Mouse (Mus musculus): ENCODE data around the gene Dgki. TPM values are rescaled to one million over a fixed set of nuclear protein-coding genes. Genes with fewer than 3 reads are reported as not detected.
A peak's percentile ranks its signal among the peaks of the same experiment; 100 is the strongest.

The Dgki gene
- polyA plus RNA-seq, 1 experiment from 2014 or later, result 0.56 TPM

DNA sequence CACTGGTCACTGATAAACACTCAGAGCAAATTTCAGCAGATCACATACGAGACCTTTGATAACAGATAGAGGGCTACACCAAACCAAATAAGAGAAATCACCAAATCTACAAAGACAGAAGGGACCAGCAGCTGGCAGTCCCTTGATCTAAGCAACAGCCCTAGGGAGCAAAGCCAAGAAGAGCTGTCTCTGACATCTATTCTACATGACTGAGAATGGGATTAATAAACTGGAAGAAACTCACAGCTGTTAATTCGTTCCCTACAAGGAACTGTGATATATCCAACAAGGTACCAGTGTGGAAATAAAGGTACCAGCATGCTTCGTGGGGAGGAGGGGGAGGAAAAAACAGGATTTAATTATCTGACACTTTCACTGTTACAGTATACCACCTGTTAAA, 349.3 kb downstream of the Dgki start:
- Histone ChIP-seq H3K27me3 (replicated peaks; ENCODE audit: low read depth, poor library complexity, severe bottlenecking) (no peaks in the 10 kb centered on the region), H3K27ac (replicated peaks) (no peak overlapping the region), H3K4me1 (no peaks in the 10 kb centered on the region), H3K9me3 (no peaks in the 10 kb centered on the region), H3K36me3 (replicated peaks) (no peaks in the 10 kb centered on the region), H3K4me3 (no peak overlapping the region)
- no peak for DNase-seq (ENCODE audit: low spot score)
- WGBS, result 78% methylated on average over 3 of the region's 3 CpGs

DNA sequence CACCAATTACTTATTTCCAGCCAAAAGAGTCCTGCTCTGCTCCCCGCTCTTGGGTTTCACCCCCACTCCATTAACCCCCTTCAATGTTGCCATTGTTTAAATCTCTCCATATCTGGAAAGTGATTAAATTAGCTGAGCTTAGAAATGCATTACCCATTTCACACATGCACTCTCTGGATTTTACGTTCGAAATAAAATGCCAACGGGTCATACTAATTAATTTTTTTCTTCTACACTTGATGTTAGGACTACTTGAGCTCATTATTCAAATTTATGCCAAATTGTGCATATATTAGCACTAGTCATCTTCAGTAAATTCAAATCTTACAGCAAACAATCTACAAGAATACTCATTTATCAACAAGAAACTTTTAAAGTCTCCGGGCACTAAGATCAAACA, 352.1 kb downstream of the Dgki start:
- WGBS, result 93% methylated on average over 5 of the region's 5 CpGs

DNA sequence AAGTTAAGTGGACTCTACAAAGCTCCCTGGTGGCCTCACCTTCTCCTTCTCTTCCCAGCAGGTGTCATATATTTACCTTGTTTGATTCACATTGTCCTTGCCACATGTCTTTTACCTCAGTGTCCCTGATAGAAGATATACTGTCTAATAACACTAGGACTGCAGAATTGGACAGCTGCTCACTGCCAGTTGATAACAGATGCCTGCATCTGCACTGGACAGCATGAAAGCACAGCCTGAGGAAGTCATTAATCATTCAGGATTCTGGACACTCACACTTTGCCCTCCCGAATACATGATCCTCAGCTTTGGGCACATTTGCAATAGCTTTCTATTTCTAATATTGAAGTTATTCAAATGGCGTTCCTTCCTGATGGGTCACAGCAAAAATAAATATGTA, 362.5 kb downstream of the Dgki start:
- H3K36me3 ChIP-seq (replicated peaks), result no peaks in the 10 kb centered on the region
- no peaks in the 10 kb centered on the region for H3K27me3 ChIP-seq (replicated peaks; ENCODE audit: low read depth, poor library complexity, severe bottlenecking)
- DNase-seq (ENCODE audit: low spot score), result no peak
- 79% methylated on average over 2 of the region's 2 CpGs for WGBS
- no peaks in the 10 kb centered on the region for H3K9me3 ChIP-seq
- H3K27ac ChIP-seq (replicated peaks), result no peak overlapping the region
- H3K4me3 ChIP-seq, result no peak overlapping the region
- no peaks in the 10 kb centered on the region for H3K4me1 ChIP-seq

More for the DNA sequence above, 352.1 kb downstream of the Dgki start:
- H3K4me3 ChIP-seq, result no peak overlapping the region
- H3K4me1 ChIP-seq, result no peaks in the 10 kb centered on the region
- H3K36me3 ChIP-seq (replicated peaks), result no peaks in the 10 kb centered on the region
- DNase-seq (ENCODE audit: low spot score), result no peak
- H3K27me3 ChIP-seq (replicated peaks; ENCODE audit: low read depth, poor library complexity, severe bottlenecking), result no peaks in the 10 kb centered on the region
- H3K9me3 ChIP-seq, result no peaks in the 10 kb centered on the region
- no peak overlapping the region for H3K27ac ChIP-seq (replicated peaks)

GRCm38 (mm10) chr6:36936816-36937215, 363.2 kb downstream of the Dgki start:
- no peak for DNase-seq (ENCODE audit: low spot score)
- H3K36me3 ChIP-seq (replicated peaks), result no peaks in the 10 kb centered on the region
- H3K27me3 ChIP-seq (replicated peaks; ENCODE audit: low read depth, poor library complexity, severe bottlenecking), result no peaks in the 10 kb centered on the region
- no peaks in the 10 kb centered on the region for H3K9me3 ChIP-seq
- H3K27ac ChIP-seq (replicated peaks), result no peak overlapping the region
- no peaks in the 10 kb centered on the region for H3K4me1 ChIP-seq
- H3K4me3 ChIP-seq, result no peak overlapping the region
- WGBS, result 88% methylated on average over 4 of the region's 4 CpGs

GRCm38 (mm10) chr6:36931473-36931872, 368.5 kb downstream of the Dgki start:
- peak; percentile 12 for DNase-seq (ENCODE audit: low spot score)
- peaks cover 4% of the 10 kb centered on the region; the same call in 1 of the 2 replicates for H3K4me1 ChIP-seq
- H3K4me3 ChIP-seq, result no peak overlapping the region
- no peaks in the 10 kb centered on the region for H3K36me3 ChIP-seq (replicated peaks)
- WGBS, result 55% methylated on average over 4 of the region's 4 CpGs
- no peak overlapping the region for H3K27ac ChIP-seq (replicated peaks)
- H3K27me3 ChIP-seq (replicated peaks; ENCODE audit: low read depth, poor library complexity, severe bottlenecking), result no peaks in the 10 kb centered on the region
- H3K9me3 ChIP-seq, result no peaks in the 10 kb centered on the region

GRCm38 (mm10) chr6:36929781-36930180, 370.2 kb downstream of the Dgki start:
- DNase-seq (ENCODE audit: low spot score), result no peak
- Histone ChIP-seq H3K36me3 (replicated peaks) (no peaks in the 10 kb centered on the region), H3K27me3 (replicated peaks; ENCODE audit: low read depth, poor library complexity, severe bottlenecking) (no peaks in the 10 kb centered on the region), H3K4me1 (peaks cover 4% of the 10 kb centered on the region; the same call in 1 of the 2 replicates), H3K4me3 (no peak overlapping the region), H3K27ac (replicated peaks) (no peak overlapping the region), H3K9me3 (no peaks in the 10 kb centered on the region)
- 86% methylated on average over 2 of the region's 2 CpGs for WGBS

- Histone ChIP-seq H3K9me3 (no peaks in the 10 kb centered on the region), H3K36me3 (replicated peaks) (no peaks in the 10 kb centered on the region), H3K4me1 (peaks cover 1% of the 10 kb centered on the region; the same call in 1 of the 2 replicates), H3K27me3 (replicated peaks; ENCODE audit: low read depth, poor library complexity, severe bottlenecking) (no peaks in the 10 kb centered on the region), H3K27ac (replicated peaks) (no peak overlapping the region), H3K4me3 (no peak overlapping the region)
- DNase-seq (ENCODE audit: low spot score), result no peak
- 85% methylated on average over 4 of the region's 4 CpGs for WGBS
These were observed 373.5 kb downstream of the Dgki start for GRCm38 (mm10) chr6:36926455-36926854.

DNA sequence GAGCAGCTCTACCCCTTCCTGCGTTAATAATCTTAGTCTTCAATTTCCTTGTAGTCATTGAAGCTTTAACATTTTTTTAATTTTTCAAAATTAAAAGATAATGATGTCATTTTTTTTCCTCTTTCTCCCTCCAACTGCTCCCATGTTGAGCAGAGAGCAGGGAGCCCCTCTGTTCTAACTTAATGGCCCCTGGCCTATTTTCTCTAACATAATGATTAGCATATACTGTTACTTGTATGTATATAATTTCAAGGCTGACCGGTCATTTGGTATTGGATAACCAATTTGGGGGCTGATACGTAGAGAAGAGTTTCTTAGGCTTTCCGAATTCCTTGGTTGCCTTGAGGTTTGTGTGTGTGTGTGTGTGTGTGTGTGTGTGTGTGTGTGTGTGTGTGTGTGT, 378.0 kb downstream of the Dgki start:
- DNase-seq (ENCODE audit: low spot score), result no peak
- no peak overlapping the region for H3K27ac ChIP-seq (replicated peaks)
- WGBS, result 85% methylated on average over 4 of the region's 4 CpGs

DNA sequence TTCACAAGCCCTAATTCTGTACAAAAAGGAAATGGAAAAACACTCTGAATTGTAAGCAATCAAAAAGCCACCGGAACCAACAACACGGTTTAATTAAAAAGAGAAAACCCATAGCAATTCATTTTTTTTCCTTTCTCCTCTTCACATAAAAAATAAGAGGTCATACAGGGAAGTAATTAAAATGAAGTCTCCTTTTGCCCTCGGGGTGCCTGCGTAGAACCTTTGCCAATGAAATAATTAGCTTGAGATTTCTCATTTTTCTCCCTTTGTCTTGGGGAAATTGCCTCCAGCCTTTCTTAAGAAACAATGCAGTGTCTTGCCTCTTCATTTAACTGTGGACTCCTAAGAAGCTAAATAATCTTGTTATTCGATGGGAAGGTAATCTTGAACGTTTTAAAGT, 388.4 kb downstream of the Dgki start:
- no peaks in the 10 kb centered on the region for H3K27me3 ChIP-seq (replicated peaks; ENCODE audit: low read depth, poor library complexity, severe bottlenecking)
- H3K9me3 ChIP-seq, result no peaks in the 10 kb centered on the region
- H3K4me1 ChIP-seq, result no peaks in the 10 kb centered on the region
- no peak overlapping the region for H3K4me3 ChIP-seq
- H3K27ac ChIP-seq (replicated peaks), result no peak overlapping the region
- WGBS, result 71% methylated on average over 6 of the region's 6 CpGs
- DNase-seq (ENCODE audit: low spot score), result no peak
- H3K36me3 ChIP-seq (replicated peaks), result no peaks in the 10 kb centered on the region

More for the DNA sequence above, 378.0 kb downstream of the Dgki start:
- no peak overlapping the region for H3K4me3 ChIP-seq
- H3K4me1 ChIP-seq, result no peaks in the 10 kb centered on the region
- H3K27me3 ChIP-seq (replicated peaks; ENCODE audit: low read depth, poor library complexity, severe bottlenecking), result no peaks in the 10 kb centered on the region
- H3K9me3 ChIP-seq, result no peaks in the 10 kb centered on the region
- no peaks in the 10 kb centered on the region for H3K36me3 ChIP-seq (replicated peaks)

DNA sequence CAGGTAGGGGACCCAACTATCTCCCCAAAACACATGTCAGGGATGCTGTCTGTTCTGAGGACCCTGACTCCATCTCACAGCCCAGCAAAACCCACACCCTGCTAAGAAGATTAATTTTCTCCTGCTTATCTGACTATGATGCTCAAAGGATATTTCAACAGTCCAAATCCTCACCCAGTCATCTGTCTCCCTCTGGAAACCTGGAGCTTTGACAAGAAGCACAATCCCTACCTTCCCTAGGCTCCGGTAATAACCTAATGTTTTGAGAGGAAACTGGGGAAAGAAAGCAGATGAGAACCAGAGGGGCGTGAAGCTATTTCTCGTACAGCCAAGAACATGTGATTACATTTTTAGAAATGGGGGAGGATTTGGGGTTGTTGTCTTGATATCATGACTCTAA, 392.8 kb downstream of the Dgki start:
- 81% methylated on average over 3 of the region's 3 CpGs for WGBS

GRCm38 (mm10) chr6:36905965-36906364, 394.0 kb downstream of the Dgki start:
- WGBS, result 89% methylated on average over 3 of the region's 3 CpGs
- H3K9me3 ChIP-seq, result no peaks in the 10 kb centered on the region
- H3K36me3 ChIP-seq (replicated peaks), result no peaks in the 10 kb centered on the region
- DNase-seq (ENCODE audit: low spot score), result no peak
- peaks cover 11% of the 10 kb centered on the region for H3K4me1 ChIP-seq
- no peaks in the 10 kb centered on the region for H3K27me3 ChIP-seq (replicated peaks; ENCODE audit: low read depth, poor library complexity, severe bottlenecking)
- no peak overlapping the region for H3K27ac ChIP-seq (replicated peaks)
- no peak overlapping the region for H3K4me3 ChIP-seq

More for the DNA sequence above, 392.8 kb downstream of the Dgki start:
- DNase-seq (ENCODE audit: low spot score), result no peak
- H3K4me1 ChIP-seq, result peaks cover 11% of the 10 kb centered on the region
- no peaks in the 10 kb centered on the region for H3K9me3 ChIP-seq
- H3K27me3 ChIP-seq (replicated peaks; ENCODE audit: low read depth, poor library complexity, severe bottlenecking), result no peaks in the 10 kb centered on the region
- H3K36me3 ChIP-seq (replicated peaks), result no peaks in the 10 kb centered on the region
- H3K4me3 ChIP-seq, result no peak overlapping the region
- no peak overlapping the region for H3K27ac ChIP-seq (replicated peaks)

GRCm38 (mm10) chr6:36904911-36905310, 395.1 kb downstream of the Dgki start:
- H3K36me3 ChIP-seq (replicated peaks), result no peaks in the 10 kb centered on the region
- H3K4me3 ChIP-seq, result no peak overlapping the region
- H3K27ac ChIP-seq (replicated peaks), result no peak overlapping the region
- no peak for DNase-seq (ENCODE audit: low spot score)
- H3K9me3 ChIP-seq, result no peaks in the 10 kb centered on the region
- H3K27me3 ChIP-seq (replicated peaks; ENCODE audit: low read depth, poor library complexity, severe bottlenecking), result no peaks in the 10 kb centered on the region
- H3K4me1 ChIP-seq, result peaks cover 11% of the 10 kb centered on the region
- 85% methylated on average over 5 of the region's 5 CpGs for WGBS

DNA sequence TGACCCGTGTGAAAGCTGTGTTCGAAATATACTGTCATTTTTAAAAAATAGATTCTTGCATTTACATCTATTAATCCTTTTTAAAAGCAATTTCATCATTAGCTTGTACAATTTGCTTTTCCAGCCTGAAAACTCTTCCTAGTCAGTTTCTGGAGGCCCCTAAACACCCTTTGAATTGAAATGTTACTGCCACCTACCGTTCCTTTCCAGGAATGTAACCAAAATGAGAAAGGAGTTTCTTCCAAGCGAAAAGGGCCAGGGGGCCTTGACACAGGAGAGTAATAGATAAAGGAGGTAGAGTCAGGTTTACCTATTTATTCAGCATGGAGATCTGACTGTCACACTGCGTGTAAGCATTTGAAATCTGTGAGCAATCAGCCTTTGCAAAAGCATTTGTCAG, 396.2 kb downstream of the Dgki start:
- DNase-seq (ENCODE audit: low spot score), result peak; percentile 20

More for the DNA sequence above, 396.2 kb downstream of the Dgki start:
- no peaks in the 10 kb centered on the region for H3K36me3 ChIP-seq (replicated peaks)
- peaks cover 11% of the 10 kb centered on the region for H3K4me1 ChIP-seq
- H3K27ac ChIP-seq (replicated peaks), result peak overlapping the region; percentile 72; the same call in 1 of the 2 replicates
- no peaks in the 10 kb centered on the region for H3K9me3 ChIP-seq
- no peak overlapping the region for H3K4me3 ChIP-seq
- H3K27me3 ChIP-seq (replicated peaks; ENCODE audit: low read depth, poor library complexity, severe bottlenecking), result no peaks in the 10 kb centered on the region
- 25% methylated on average over 5 of the region's 5 CpGs for WGBS
